Mouse (Mus musculus) C2C12 (cell line): ENCODE data around the gene Tmem230. TPM values are rescaled to one million over a fixed set of nuclear protein-coding genes. Genes with fewer than 3 reads are reported as not detected.
"Not testable (repeated sequence)": the region's sequence is repeated elsewhere in the genome, so short reads cannot be mapped to it uniquely, and the experiment has no call there.

Source experiments
- H3K27me3 ChIP-seq: one replicate; pipeline ENCODE4 v1.6.1; 2011; ENCODE audit not compliant: control insufficient read depth, insufficient read depth, insufficient read length
- H3K36me3 ChIP-seq: one replicate; pipeline ENCODE4 v1.6.1; 2011; ENCODE audit not compliant: control insufficient read depth, insufficient read depth
- H3K4me3 ChIP-seq: one replicate; pipeline ENCODE4 v1.5.1; 2011; ENCODE audit warnings: mild to moderate bottlenecking, control low read depth; ENCODE audit not compliant: poor library complexity, insufficient read depth, severe bottlenecking
- H3K79me2 ChIP-seq: one replicate; pipeline ENCODE4 v1.6.1; 2011; ENCODE audit not compliant: control insufficient read depth, insufficient read depth
- H3K79me3 ChIP-seq: one replicate; pipeline ENCODE4 v1.6.1; 2011; ENCODE audit warnings: low read depth, control low read depth
- H3ac ChIP-seq: one replicate; pipeline ENCODE3; 2011; ENCODE audit warnings: low read depth; ENCODE audit not compliant: control insufficient read depth, insufficient read length
- CEBPB ChIP-seq: IDR thresholded peaks from one replicate; pipeline ENCODE4 v1.6.1; 2011; ENCODE audit warnings: low read depth, mild to moderate bottlenecking, control low read depth, moderate library complexity
- CTCF ChIP-seq: IDR thresholded peaks from one replicate; pipeline ENCODE4 v1.5.1; 2011; ENCODE audit not compliant: control insufficient read depth, insufficient read depth, insufficient read length
- FOSL1 ChIP-seq: IDR thresholded peaks from one replicate; pipeline ENCODE4 v1.8.0; 2011; ENCODE audit warnings: mild to moderate bottlenecking, low read length; ENCODE audit not compliant: poor library complexity, insufficient read depth, severe bottlenecking
- MAX ChIP-seq: IDR thresholded peaks from one replicate; pipeline ENCODE4 v1.6.1; 2011; ENCODE audit warnings: mild to moderate bottlenecking, control low read depth
- MYOD1 ChIP-seq: IDR thresholded peaks from one replicate; pipeline ENCODE4 v1.6.1; 2011; ENCODE audit warnings: low read depth; ENCODE audit not compliant: control insufficient read depth, insufficient read length
- MYOG ChIP-seq: IDR thresholded peaks from one replicate; pipeline ENCODE4 v1.6.1; 2011; ENCODE audit not compliant: control insufficient read depth, insufficient read length; ENCODE audit errors: extremely low read depth
- USF1 ChIP-seq: IDR thresholded peaks from one replicate; pipeline ENCODE4 v1.6.1; 2011; ENCODE audit warnings: low read depth, mild to moderate bottlenecking, control low read depth, moderate library complexity
- polyA plus RNA-seq: library from polyadenylated mRNA; unstranded; fragments of >200 nt; fragmentation: generic; extraction: Trizol; gene quantifications from one replicate; pipeline ENCODE4 v1.2.1, GENCODE M21; 2012; ENCODE audit warnings: missing spikeins

Tmem230 gene
- polyA plus RNA-seq, 1 experiment = 29.1 TPM

- peaks cover 89% of the 10 kb centered on the region for H3K79me2 ChIP-seq
- no peak overlapping the region for H3ac ChIP-seq
- TF ChIP-seq MYOD1 = no peak
- TF ChIP-seq USF1 = peak; percentile 100
- no peaks in the 10 kb centered on the region for H3K36me3 ChIP-seq
- H3K27me3 ChIP-seq = no peaks in the 10 kb centered on the region
- peaks cover 37% of the 10 kb centered on the region for H3K79me3 ChIP-seq
- no peak overlapping the region for H3K4me3 ChIP-seq
Observed at GRCm38 (mm10) chr2:132286376-132287076, 38.9 kb upstream of the Tmem230 start.

- H3K4me3 ChIP-seq, H3K27me3 ChIP-seq, H3ac ChIP-seq, H3K36me3 ChIP-seq: not testable (repeated sequence)
- Histone ChIP-seq H3K79me3 (peaks cover 33% of the 10 kb centered on the region), H3K79me2 (peaks cover 89% of the 10 kb centered on the region)
Observed at GRCm38 (mm10) chr2:132285722-132286121, 38.1 kb upstream of the Tmem230 start.

GRCm38 (mm10) chr2:132284492-132285139 is 37.0 kb upstream of the Tmem230 start:
- H3ac ChIP-seq = no peak overlapping the region
- TF ChIP-seq MYOD1 (no peak), USF1 (no peak), MYOG (no peak), CTCF (no peak), MAX (no peak), FOSL1 (no peak), CEBPB (no peak)
- H3K27me3 ChIP-seq = no peaks in the 10 kb centered on the region
- no peaks in the 10 kb centered on the region for H3K36me3 ChIP-seq
- no peak overlapping the region for H3K4me3 ChIP-seq
- H3K79me2 ChIP-seq = peaks cover 85% of the 10 kb centered on the region
- peaks cover 31% of the 10 kb centered on the region for H3K79me3 ChIP-seq

GRCm38 (mm10) chr2:132283236-132284070 is 35.8 kb upstream of the Tmem230 start:
- H3K79me3 ChIP-seq = peaks cover 30% of the 10 kb centered on the region
- H3K27me3 ChIP-seq = no peaks in the 10 kb centered on the region
- no peak for TF ChIP-seq CEBPB
- no peak for TF ChIP-seq MYOG
- no peak for TF ChIP-seq FOSL1
- TF ChIP-seq USF1 = no peak
- TF ChIP-seq MAX = no peak
- TF ChIP-seq MYOD1 = no peak
- TF ChIP-seq CTCF = no peak
- peaks cover 81% of the 10 kb centered on the region for H3K79me2 ChIP-seq
- no peak overlapping the region for H3ac ChIP-seq
- no peak overlapping the region for H3K4me3 ChIP-seq
- H3K36me3 ChIP-seq = no peaks in the 10 kb centered on the region

GRCm38 (mm10) chr2:132282453-132283174 is 35.0 kb upstream of the Tmem230 start:
- Histone ChIP-seq H3K79me2 (peaks cover 81% of the 10 kb centered on the region), H3K36me3 (no peaks in the 10 kb centered on the region), H3K4me3 (no peak overlapping the region), H3K27me3 (no peaks in the 10 kb centered on the region), H3K79me3 (peaks cover 22% of the 10 kb centered on the region), H3ac (no peak overlapping the region)
- TF ChIP-seq CTCF = no peak
- no peak for TF ChIP-seq USF1
- TF ChIP-seq CEBPB = no peak
- no peak for TF ChIP-seq FOSL1
- no peak for TF ChIP-seq MYOG
- no peak for TF ChIP-seq MYOD1
- no peak for TF ChIP-seq MAX
